Mouse (Mus musculus) lung, adult 2 months (tissue): ENCODE data around the gene Tmem198. TPM values are rescaled to one million over a fixed set of nuclear protein-coding genes. Genes with fewer than 3 reads are reported as not detected.

Experiments used
- DNase-seq: peaks from one replicate; pipeline ENCODE4 v3.0.0; 2022
- H3K4me1 ChIP-seq: fragments of 200-500 bp; 2 replicates; pipeline ENCODE4 v1.6.1; 2011; ENCODE audit warnings: low read length; ENCODE audit not compliant: control insufficient read depth, insufficient read depth
- H3K4me3 ChIP-seq: fragments of 200-500 bp; replicated peaks from 2 replicates; pipeline ENCODE3; 2011; ENCODE audit warnings: low read depth, mild to moderate bottlenecking, control low read depth, low read length; ENCODE audit errors: extremely low read depth
- CTCF ChIP-seq: fragments of 200-500 bp; IDR thresholded peaks from 2 replicates; pipeline ENCODE4 v1.5.1; 2011; ENCODE audit warnings: mild to moderate bottlenecking, low read length, control low read depth; ENCODE audit not compliant: insufficient read depth
- POLR2A ChIP-seq: fragments of 200-500 bp; IDR thresholded peaks from 2 replicates; pipeline ENCODE4 v1.6.1; 2011; ENCODE audit warnings: low read depth, mild to moderate bottlenecking, control low read depth, low read length, borderline replicate concordance; ENCODE audit errors: extremely low read depth
- WGBS: fragments of 180-500 bp; shearing (Covaris S2); methylation state at CpG from one replicate; pipeline ENCODE4 v1.1.7; 2018; 5-methylcytosine and 5-hydroxymethylcytosine counted together
- polyA plus RNA-seq: library from polyadenylated mRNA; depleted of rRNA; stranded (reverse); fragments of >200 nt; gene quantifications from 2 replicates; pipeline ENCODE4 v1.2.3, GENCODE M21; 2012; rRNA removed

The Tmem198 gene
- polyA plus RNA-seq, 1 experiment = 5.2 TPM

DNA sequence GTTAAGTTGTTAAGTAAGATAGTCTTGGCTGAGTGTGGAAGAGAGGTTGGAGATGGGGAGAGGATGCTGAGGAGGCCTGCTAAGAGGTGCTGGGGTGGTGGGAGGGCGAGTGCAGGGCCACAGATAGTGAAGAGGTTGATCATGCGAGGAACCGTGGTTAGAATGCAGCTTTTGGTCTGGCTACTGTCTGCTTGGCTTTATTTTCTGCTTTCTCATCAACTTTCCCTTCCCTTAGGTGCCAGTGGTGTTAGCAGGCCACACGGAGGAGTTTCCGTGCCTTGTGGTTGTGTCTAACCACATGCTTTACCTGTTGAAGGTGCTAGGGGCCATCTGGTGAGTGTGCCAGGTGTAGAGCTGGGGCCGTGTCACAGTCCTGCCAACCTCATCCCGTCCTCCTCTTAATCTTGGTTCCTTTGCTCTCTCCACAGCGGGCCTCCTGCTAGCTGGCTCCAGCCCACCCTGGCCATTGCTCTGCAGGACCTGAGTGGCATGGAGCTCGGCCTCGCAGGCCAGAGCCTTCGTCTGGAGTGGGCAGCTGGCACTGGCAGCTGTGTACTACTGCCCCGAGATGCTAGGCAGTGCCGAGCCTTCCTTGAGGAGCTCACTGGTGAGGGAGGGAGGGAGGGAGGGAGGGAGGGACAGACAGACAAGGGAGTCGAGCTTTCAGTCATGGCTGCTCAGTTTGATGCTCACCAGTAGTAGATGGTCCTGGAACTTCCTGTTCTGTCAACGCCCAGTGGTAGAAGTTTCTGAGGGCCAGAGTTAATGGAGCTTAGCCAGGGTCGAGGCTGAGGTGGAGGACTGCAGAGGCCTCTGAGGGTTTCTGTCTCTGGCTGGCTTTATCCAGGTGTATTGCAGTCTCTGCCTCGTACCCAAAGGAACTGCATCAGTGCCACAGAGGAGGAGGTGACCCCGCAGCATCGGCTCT, 54.3 kb downstream of the Tmem198 start:
- Histone ChIP-seq H3K4me1 (no peaks in the 10 kb centered on the region), H3K4me3 (no peak overlapping the region)
- 87% methylated on average over 19 of the region's 19 CpGs for WGBS
- DNase-seq = no peak
- TF ChIP-seq CTCF (no peak), POLR2A (no peak)

Other genes with a start within 250 kb of the Tmem198 start
- not detected in 2 replicates for gene A630095N17Rik, start 247.4 kb upstream of the Tmem198 start, polyA plus RNA-seq
- 54.5 and 56.1 TPM in 2 replicates for gene Dnajb2, start 243.1 kb upstream of the Tmem198 start, polyA plus RNA-seq
- gene Ptprn, start 215.0 kb upstream of the Tmem198 start, polyA plus RNA-seq = 2.1 and 2.5 TPM in 2 replicates
- gene Resp18, start 201.1 kb upstream of the Tmem198 start, polyA plus RNA-seq = 1.2 and 2.5 TPM in 2 replicates
- gene Dnpep, start 161.5 kb upstream of the Tmem198 start, polyA plus RNA-seq = 104 and 129 TPM in 2 replicates
- 107 and 185 TPM in 2 replicates for gene Des, start 119.2 kb upstream of the Tmem198 start, polyA plus RNA-seq
- 31.5 and 35.0 TPM in 2 replicates for gene Speg, start 104.2 kb upstream of the Tmem198 start, polyA plus RNA-seq
- gene Gmppa, start 43.6 kb upstream of the Tmem198 start, polyA plus RNA-seq = 106 and 125 TPM in 2 replicates
- 0.05 TPM in 1 of 2 replicates, not detected in the other for gene Asic4, start 29.1 kb upstream of the Tmem198 start, polyA plus RNA-seq
- 89.7 and 127 TPM in 2 replicates for gene Chpf, start 225 bp upstream of the Tmem198 start, polyA plus RNA-seq
- 20.7 and 26.1 TPM in 2 replicates for gene Obsl1, start 26.9 kb downstream of the Tmem198 start, polyA plus RNA-seq
- gene Inha, start 27.5 kb downstream of the Tmem198 start, polyA plus RNA-seq = 13.6 and 14.3 TPM in 2 replicates
- 44.1 and 50.6 TPM in 2 replicates for gene Stk11ip, start 42.0 kb downstream of the Tmem198 start, polyA plus RNA-seq
- 29.7 and 35.3 TPM in 2 replicates for gene Slc4a3, start 66.7 kb downstream of the Tmem198 start, polyA plus RNA-seq